Mouse (Mus musculus) forebrain, postnatal 0 days (tissue): Measurements from ENCODE around the gene Rps6ka6. TPM values are rescaled to one million over a fixed set of nuclear protein-coding genes. Genes with fewer than 3 reads are reported as not detected.

Experiments used
- ATAC-seq: fragments of 200-750 bp; cut with Nextera tagmentation; 2 replicates; pipeline ENCODE4 v1.8.0; 2017; ENCODE audit warnings: mild to moderate bottlenecking, moderate library complexity
- DNase-seq: peaks from one replicate; pipeline ENCODE4 v3.0.0-alpha.2; 2015
- H3K27ac ChIP-seq: fragments of 300-500 bp; sonication (generic); 2 replicates; pipeline ENCODE4 v1.5.1; 2014; ENCODE audit warnings: low read depth, mild to moderate bottlenecking, antibody characterized with exemption, low read length, moderate library complexity, mixed read lengths
- H3K27me3 ChIP-seq: fragments of 300-500 bp; sonication (generic); 2 replicates; pipeline ENCODE4 v1.6.1; 2014; ENCODE audit warnings: mild to moderate bottlenecking, low read length, mixed read lengths; ENCODE audit not compliant: insufficient read depth
- H3K36me3 ChIP-seq: fragments of 300-500 bp; sonication (generic); 2 replicates; pipeline ENCODE4 v1.6.1; 2014; ENCODE audit warnings: mild to moderate bottlenecking, moderate library complexity; ENCODE audit not compliant: insufficient read depth
- H3K4me1 ChIP-seq: fragments of 300-500 bp; sonication (generic); 2 replicates; pipeline ENCODE4 v1.6.1; 2014; ENCODE audit warnings: antibody characterized with exemption; ENCODE audit not compliant: insufficient read depth
- H3K4me2 ChIP-seq: fragments of 300-500 bp; sonication (generic); 2 replicates; pipeline ENCODE4 v1.6.1; 2014; ENCODE audit warnings: low read depth, mild to moderate bottlenecking, moderate library complexity
- H3K4me3 ChIP-seq: fragments of 300-500 bp; sonication (generic); 2 replicates; pipeline ENCODE4 v1.5.1; 2014; ENCODE audit warnings: low read depth, low read length, mixed read lengths
- H3K9ac ChIP-seq: fragments of 300-500 bp; sonication (generic); 2 replicates; pipeline ENCODE4 v1.6.1; 2014; ENCODE audit warnings: mild to moderate bottlenecking
- H3K9me3 ChIP-seq: fragments of 300-500 bp; sonication (generic); 2 replicates; pipeline ENCODE4 v1.6.1; 2016; ENCODE audit warnings: low read length
- CTCF ChIP-seq: sonication (generic); IDR thresholded peaks from 2 replicates; pipeline ENCODE4 v1.5.1; 2016; ENCODE audit warnings: antibody characterized with exemption, control low read depth, low read depth
- WGBS: fragments of 180-500 bp; shearing (Covaris S2); extraction: QIAGEN DNeasy Blood & Tissue Kit; methylation state at CpG from one replicate; pipeline ENCODE4 v1.1.7; 2014; 5-methylcytosine and 5-hydroxymethylcytosine counted together
- polyA plus RNA-seq: library from polyadenylated mRNA; unstranded; fragments of >200 nt; fragmentation: Nextera tagmentation; extraction: Ambion mirVana; gene quantifications from 2 replicates; pipeline ENCODE4 v1.2.1, GENCODE M21; 2015
- total RNA-seq: library from RNA; depleted of rRNA; stranded (reverse); fragments of >200 nt; gene quantifications from 2 replicates; pipeline ENCODE4 v1.2.3, GENCODE M21; 2014; rRNA removed

Gene Rps6ka6
- total and polyA plus RNA-seq, 2 experiments from 2014 or later: 17.6 to 55.2 TPM

DNA sequence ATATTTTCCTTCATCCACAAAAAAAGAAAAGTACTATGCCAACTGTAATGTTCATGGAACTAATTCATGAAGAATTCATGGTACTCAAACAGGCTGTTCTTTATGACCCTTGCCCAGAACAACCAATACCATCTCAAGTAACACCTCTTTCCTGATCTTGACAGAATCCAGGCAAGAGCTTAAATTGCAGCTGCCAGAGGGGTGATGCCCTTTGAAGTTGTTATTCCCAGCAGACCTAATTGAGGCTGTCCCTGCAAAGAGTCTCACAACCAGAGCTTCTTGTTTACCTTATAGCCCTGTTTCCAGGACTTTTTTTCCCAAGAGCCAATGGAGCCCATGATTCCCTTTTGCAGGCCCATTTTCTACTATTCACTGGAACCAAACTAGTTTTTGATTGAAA, 77.6 kb downstream of the Rps6ka6 start:
- no peak overlapping the region for H3K27ac ChIP-seq
- H3K4me1 ChIP-seq: no peaks in the 10 kb centered on the region
- H3K27me3 ChIP-seq: no peaks in the 10 kb centered on the region
- no peak for ATAC-seq
- no peak overlapping the region for H3K9ac ChIP-seq
- no peak overlapping the region for H3K4me3 ChIP-seq
- no peaks in the 10 kb centered on the region for H3K36me3 ChIP-seq
- no peak for DNase-seq
- no peaks in the 10 kb centered on the region for H3K9me3 ChIP-seq
- TF ChIP-seq CTCF: no peak
- H3K4me2 ChIP-seq: no peak overlapping the region

DNA sequence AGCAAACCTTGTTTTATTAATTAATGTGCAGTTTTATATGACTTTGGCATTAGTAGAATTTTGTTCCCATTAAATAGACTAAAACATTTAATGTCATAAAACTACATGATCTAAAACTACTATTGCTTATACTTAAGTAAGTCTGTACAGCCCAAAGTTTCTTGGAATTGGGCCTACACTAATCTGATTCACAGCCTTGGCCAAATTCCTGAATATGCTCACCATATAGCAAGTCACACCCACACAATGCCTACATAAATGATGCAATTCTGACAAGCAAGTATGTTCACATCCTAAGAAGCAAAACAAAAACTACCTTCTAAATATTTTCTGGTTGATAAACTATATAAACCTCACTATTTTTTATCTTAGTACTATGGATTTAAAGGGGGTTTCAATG, 101.2 kb downstream of the Rps6ka6 start:
- no peak for TF ChIP-seq CTCF
- DNase-seq: no peak
- no peak overlapping the region for H3K9ac ChIP-seq

DNA sequence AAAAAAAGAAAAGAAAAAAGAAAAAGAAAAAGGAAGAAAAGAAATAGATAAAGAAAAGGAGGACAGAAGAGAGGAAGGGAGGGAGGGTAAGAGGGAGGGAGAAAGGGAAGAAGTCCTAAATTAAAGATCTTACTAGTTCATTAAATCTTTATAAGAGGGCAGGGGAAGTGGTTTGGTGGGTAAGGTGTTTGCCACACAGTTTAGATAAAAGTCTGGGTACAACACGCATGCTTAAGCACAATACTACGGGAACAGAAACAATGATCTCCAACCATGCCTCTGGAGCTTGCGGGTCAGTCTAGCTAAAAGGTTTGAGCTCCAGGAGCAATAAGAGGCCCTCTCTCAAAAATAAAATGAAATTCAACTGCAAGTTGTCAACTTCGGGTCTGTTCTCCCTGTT, 123.0 kb downstream of the Rps6ka6 start:
- Histone ChIP-seq H3K27ac (no peak overlapping the region), H3K36me3 (no peaks in the 10 kb centered on the region), H3K9ac (no peak overlapping the region), H3K4me1 (no peaks in the 10 kb centered on the region), H3K9me3 (no peaks in the 10 kb centered on the region), H3K27me3 (no peaks in the 10 kb centered on the region), H3K4me3 (no peak overlapping the region), H3K4me2 (no peak overlapping the region)
- no peak for ATAC-seq
- TF ChIP-seq CTCF: no peak
- 83% methylated on average over 4 of the region's 4 CpGs for WGBS
- DNase-seq: no peak

More for the DNA sequence above, 101.2 kb downstream of the Rps6ka6 start:
- no peaks in the 10 kb centered on the region for H3K9me3 ChIP-seq
- H3K4me1 ChIP-seq: no peaks in the 10 kb centered on the region
- no peak overlapping the region for H3K27ac ChIP-seq
- H3K4me3 ChIP-seq: no peak overlapping the region
- ATAC-seq: no peak
- no peak overlapping the region for H3K4me2 ChIP-seq
- H3K36me3 ChIP-seq: no peaks in the 10 kb centered on the region
- no peaks in the 10 kb centered on the region for H3K27me3 ChIP-seq

GRCm38 (mm10) chrX:111404816-111405215, 132.9 kb downstream of the Rps6ka6 start:
- Histone ChIP-seq H3K4me1 (no peaks in the 10 kb centered on the region), H3K27me3 (no peaks in the 10 kb centered on the region), H3K36me3 (no peaks in the 10 kb centered on the region), H3K4me2 (no peak overlapping the region), H3K9me3 (no peaks in the 10 kb centered on the region), H3K4me3 (no peak overlapping the region), H3K9ac (no peak overlapping the region), H3K27ac (no peak overlapping the region)
- TF ChIP-seq CTCF: no peak
- WGBS: 91% methylated on average over 2 of the region's 2 CpGs
- DNase-seq: no peak
- no peak for ATAC-seq

DNA sequence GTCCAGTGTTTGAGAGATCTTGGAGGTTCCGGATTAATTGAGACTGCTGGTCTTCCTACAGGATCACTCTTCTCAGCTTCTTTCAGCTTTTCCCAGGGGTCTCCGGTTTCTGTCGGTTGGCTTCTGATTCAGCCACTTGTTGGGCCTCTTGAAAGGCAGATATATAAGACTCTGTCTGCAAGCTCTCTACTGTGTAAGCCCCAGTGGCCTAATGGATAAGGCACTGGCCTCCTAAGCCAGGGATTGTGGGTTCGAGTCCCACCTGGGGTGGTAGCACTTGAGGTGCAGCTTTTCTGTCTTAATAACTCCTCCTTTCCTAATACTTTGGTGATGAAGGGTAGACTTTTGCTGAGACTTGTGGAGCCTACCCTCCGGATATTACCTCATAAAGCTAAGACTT, 160.7 kb downstream of the Rps6ka6 start:
- no peaks in the 10 kb centered on the region for H3K27me3 ChIP-seq
- no peak overlapping the region for H3K4me2 ChIP-seq
- WGBS: 89% methylated on average over 5 of the region's 5 CpGs
- no peaks in the 10 kb centered on the region for H3K9me3 ChIP-seq
- no peak for DNase-seq
- ATAC-seq: no peak
- H3K36me3 ChIP-seq: no peaks in the 10 kb centered on the region
- TF ChIP-seq CTCF: no peak
- H3K27ac ChIP-seq: no peak overlapping the region
- H3K4me3 ChIP-seq: no peak overlapping the region
- no peak overlapping the region for H3K9ac ChIP-seq
- no peaks in the 10 kb centered on the region for H3K4me1 ChIP-seq

DNA sequence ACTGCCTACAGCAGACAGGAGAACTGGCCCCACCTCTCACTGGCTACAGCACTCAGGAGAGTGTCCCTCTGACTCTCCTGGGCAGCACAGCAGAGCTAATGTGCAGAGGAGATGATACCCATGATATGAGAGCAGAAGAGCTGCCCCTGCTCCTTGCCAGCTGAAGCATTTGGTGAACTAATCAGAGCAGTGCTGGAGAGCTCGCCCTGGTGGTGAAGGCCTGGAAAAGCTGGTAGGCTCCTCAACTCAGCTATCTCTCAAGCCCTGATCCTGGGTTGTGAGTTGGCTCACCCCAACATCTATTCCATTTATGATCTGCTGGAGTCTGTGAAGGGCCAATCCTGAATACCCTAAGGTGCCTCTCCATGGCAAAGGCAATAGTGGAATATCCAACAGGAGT, 163.6 kb downstream of the Rps6ka6 start:
- no peak for TF ChIP-seq CTCF
- DNase-seq: no peak
- H3K36me3 ChIP-seq: no peaks in the 10 kb centered on the region
- no peak overlapping the region for H3K4me3 ChIP-seq
- no peak for ATAC-seq
- H3K27ac ChIP-seq: no peak overlapping the region
- no peak overlapping the region for H3K9ac ChIP-seq
- WGBS: 44% methylated on average over 1 of the region's 1 CpGs
- H3K4me1 ChIP-seq: no peaks in the 10 kb centered on the region
- H3K4me2 ChIP-seq: no peak overlapping the region
- H3K27me3 ChIP-seq: no peaks in the 10 kb centered on the region
- H3K9me3 ChIP-seq: no peaks in the 10 kb centered on the region

Other genes with a start within 250 kb of the Rps6ka6 start
- gene Hdx, start 159.1 kb upstream of the Rps6ka6 start, total RNA-seq: 2.8 and 3.1 TPM in 2 replicates
- gene Hdx, start 159.1 kb upstream of the Rps6ka6 start, polyA plus RNA-seq: 0.39 and 0.64 TPM in 2 replicates